Mouse (Mus musculus): Measurements from ENCODE around the gene Vsig8.

Vsig8 gene

GRCm38 (mm10) chr1:172530544-172531220 lies 25.1 kb upstream of the Vsig8 start:
- no peak for DNase-seq

GRCm38 (mm10) chr1:172532551-172532950 lies 23.2 kb upstream of the Vsig8 start:
- peak; percentile 62 to 70 for DNase-seq

GRCm38 (mm10) chr1:172535116-172535515 lies 20.6 kb upstream of the Vsig8 start:
- peak in 1 of 2 experiments; percentile 18 for DNase-seq

- DNase-seq, result no peak
Measured at GRCm38 (mm10) chr1:172539827-172540226, 15.9 kb upstream of the Vsig8 start.

- no peak for DNase-seq
Measured at GRCm38 (mm10) chr1:172540283-172540820, 15.4 kb upstream of the Vsig8 start.

GRCm38 (mm10) chr1:172546062-172546461 lies 9.7 kb upstream of the Vsig8 start:
- no peak for DNase-seq

- DNase-seq, result no peak
Measured at GRCm38 (mm10) chr1:172548501-172548900, 7.2 kb upstream of the Vsig8 start.

- DNase-seq, result no peak
Measured at GRCm38 (mm10) chr1:172549314-172549713, 6.4 kb upstream of the Vsig8 start.

GRCm38 (mm10) chr1:172549717-172550116 lies 6.0 kb upstream of the Vsig8 start:
- DNase-seq, result no peak

GRCm38 (mm10) chr1:172550551-172550951 lies 5.2 kb upstream of the Vsig8 start:
- no peak for DNase-seq

GRCm38 (mm10) chr1:172551009-172551408 lies 4.7 kb upstream of the Vsig8 start:
- no peak for DNase-seq

GRCm38 (mm10) chr1:172552623-172553022 lies 3.1 kb upstream of the Vsig8 start:
- no peak for DNase-seq

- DNase-seq, result peak; percentile 64 to 65
Measured at GRCm38 (mm10) chr1:172562641-172563464, 7.1 kb downstream of the Vsig8 start.

GRCm38 (mm10) chr1:172563465-172563828 lies 7.7 kb downstream of the Vsig8 start:
- no peak for DNase-seq

GRCm38 (mm10) chr1:172566131-172566530 lies 10.4 kb downstream of the Vsig8 start:
- DNase-seq, result no peak

GRCm38 (mm10) chr1:172567758-172568157 lies 12.0 kb downstream of the Vsig8 start:
- no peak for DNase-seq

GRCm38 (mm10) chr1:172580116-172580515 lies 24.4 kb downstream of the Vsig8 start:
- no peak for DNase-seq

GRCm38 (mm10) chr1:172582436-172582835 lies 26.7 kb downstream of the Vsig8 start:
- DNase-seq, result no peak

- DNase-seq, result no peak
Measured at GRCm38 (mm10) chr1:172584271-172584670, 28.5 kb downstream of the Vsig8 start.

GRCm38 (mm10) chr1:172585026-172585425 lies 29.3 kb downstream of the Vsig8 start:
- DNase-seq, result no peak

GRCm38 (mm10) chr1:172585612-172586567 lies 30.2 kb downstream of the Vsig8 start:
- peak in 1 of 2 experiments; percentile 10 for DNase-seq

- DNase-seq, result no peak
Measured at GRCm38 (mm10) chr1:172590385-172590784, 34.6 kb downstream of the Vsig8 start, which contains the start of gene Slamf8. Slamf8 (minus strand) TSS chr1:172590568.

- DNase-seq, result no peak
Measured at GRCm38 (mm10) chr1:172593321-172593720, 37.6 kb downstream of the Vsig8 start.
